Mouse (Mus musculus) small intestine, adult 2 months (tissue): ENCODE data around the gene Mrpl37.

Experiments used
- CTCF ChIP-seq: fragments of 200-500 bp; IDR thresholded peaks from 2 replicates; pipeline ENCODE4 v1.5.1; 2012; ENCODE audit warnings: low read depth, mild to moderate bottlenecking, control low read depth, inconsistent platforms, low read length, moderate library complexity, mixed read lengths; ENCODE audit not compliant: insufficient replicate concordance, insufficient read length; ENCODE audit errors: extremely low read depth
- POLR2A ChIP-seq: fragments of 200-500 bp; IDR thresholded peaks from 2 replicates; pipeline ENCODE4 v1.6.1; 2012; ENCODE audit warnings: low read depth, mild to moderate bottlenecking, control low read depth, inconsistent platforms, low read length, moderate library complexity

- no peak for TF ChIP-seq POLR2A
- TF ChIP-seq CTCF: no peak
Measured at GRCm38 (mm10) chr4:107084858-107085257, 18.2 kb upstream of the Mrpl37 start.
